Mouse (Mus musculus) spleen, adult 12 weeks (tissue): ENCODE results near the gene Syne3.

Experiments
- DNase-seq: peaks from one replicate; pipeline ENCODE4 v3.0.0; 2022; ENCODE audit warnings: low spot score

The Syne3 gene

GRCm38 (mm10) chr12:104924546-104924945 is 85.1 kb downstream of the Syne3 start:
- no peak for DNase-seq

DNA sequence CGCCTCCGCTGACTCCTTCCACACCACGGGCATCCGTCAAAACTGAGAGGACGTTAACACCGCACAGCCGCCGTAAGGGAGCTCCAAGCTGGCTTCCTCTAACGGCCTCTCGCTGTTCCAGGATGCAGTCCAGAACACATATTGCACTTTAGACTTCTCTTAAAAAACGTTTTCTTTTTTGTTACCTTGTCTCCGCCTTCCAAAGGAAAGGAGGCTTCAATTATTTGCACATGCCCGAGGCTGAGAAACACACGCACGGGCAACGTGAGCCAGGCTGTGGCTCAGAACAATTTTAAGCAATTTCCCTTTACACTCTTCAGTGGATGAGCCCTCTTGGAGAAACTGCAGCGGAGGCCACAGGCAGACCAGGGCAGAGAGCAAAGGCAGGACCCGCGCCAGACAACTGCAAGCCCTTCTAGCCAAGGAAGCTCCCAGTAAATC is 85.6 kb downstream of the Syne3 start:
- DNase-seq = no peak

DNA sequence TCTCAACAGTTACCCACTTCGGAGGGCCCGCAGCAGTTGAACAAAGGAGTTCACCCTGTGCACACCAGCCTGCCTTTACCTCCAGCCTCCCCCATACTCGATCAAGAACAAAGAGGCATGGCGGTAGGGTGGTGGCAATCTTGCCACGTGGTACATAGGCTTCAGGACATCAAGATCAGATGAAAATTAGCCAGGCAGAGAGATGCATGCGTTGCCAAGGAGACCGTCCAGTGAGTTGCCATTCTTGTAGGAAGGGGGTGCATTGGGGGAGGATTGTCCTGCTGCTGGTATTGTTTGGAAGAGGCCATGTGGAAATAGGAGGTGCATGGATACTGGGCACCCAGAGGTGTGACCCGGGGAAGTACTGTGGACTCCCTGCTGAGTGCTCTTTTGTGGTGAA is 87.0 kb downstream of the Syne3 start:
- no peak for DNase-seq

- DNase-seq = no peak
Observed at GRCm38 (mm10) chr12:104921071-104921470, 88.5 kb downstream of the Syne3 start.

- no peak for DNase-seq
Observed at GRCm38 (mm10) chr12:104919247-104919646, 90.4 kb downstream of the Syne3 start.

DNA sequence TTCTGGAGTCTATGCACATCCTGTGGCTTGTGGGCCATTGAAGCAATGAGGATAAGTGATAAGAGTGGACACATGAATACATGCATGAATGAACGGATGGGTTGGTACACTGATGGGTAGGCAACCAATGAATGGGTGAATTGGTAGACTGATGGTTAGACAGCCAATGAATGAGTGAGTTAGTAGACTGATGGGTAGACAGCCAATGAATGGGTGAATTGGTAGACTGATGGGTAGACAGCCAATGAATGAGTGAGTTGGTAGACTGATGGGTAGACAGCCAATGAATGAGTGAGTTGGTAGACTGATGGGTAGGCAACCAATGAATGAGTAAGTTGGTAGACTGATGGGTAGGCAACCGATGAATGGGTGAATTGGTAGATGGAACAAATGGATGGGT is 91.7 kb downstream of the Syne3 start:
- no peak for DNase-seq

GRCm38 (mm10) chr12:104917297-104917696 is 92.3 kb downstream of the Syne3 start:
- no peak for DNase-seq

- DNase-seq = no peak
Observed at GRCm38 (mm10) chr12:104916776-104917175, 92.8 kb downstream of the Syne3 start.

DNA sequence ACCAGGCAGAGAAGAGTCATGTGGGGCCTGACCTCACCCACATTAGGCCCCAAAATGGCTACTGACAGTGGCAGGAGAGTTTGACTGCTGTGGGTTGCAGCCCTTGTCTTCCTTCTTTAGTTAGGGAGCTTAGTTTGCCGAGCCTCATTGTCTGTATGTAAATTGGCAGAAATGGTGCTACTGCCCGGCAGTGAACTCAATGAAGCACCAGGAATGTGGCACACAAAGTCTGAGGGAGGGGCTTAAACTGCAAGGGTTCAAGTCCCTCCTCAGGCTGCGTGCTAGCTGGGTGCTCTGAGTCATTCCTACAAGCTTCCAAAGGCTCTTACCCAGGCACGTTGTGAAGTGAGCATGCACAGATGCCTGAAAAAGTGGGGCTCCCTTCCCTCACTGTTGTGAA is 93.9 kb downstream of the Syne3 start:
- no peak for DNase-seq

DNA sequence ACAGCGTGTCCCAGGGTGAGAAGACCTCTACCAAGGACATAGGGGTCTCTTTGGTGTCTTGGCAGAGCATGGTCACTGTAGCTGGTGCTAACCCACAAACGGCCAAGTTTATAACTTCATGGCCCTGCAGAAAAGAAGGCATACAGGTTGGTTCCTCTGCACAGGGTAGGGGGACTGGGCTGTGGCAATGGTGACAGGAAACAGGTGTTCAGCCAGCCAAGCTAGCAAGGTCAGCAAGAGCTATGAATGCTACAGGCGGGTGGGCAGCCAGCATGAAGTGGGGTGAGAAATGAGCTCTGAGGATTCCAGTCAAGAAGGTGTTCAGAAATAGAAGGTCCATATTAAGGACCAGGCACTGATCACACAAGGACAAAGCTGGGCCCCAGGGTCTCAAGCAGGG is 96.6 kb downstream of the Syne3 start:
- no peak for DNase-seq

GRCm38 (mm10) chr12:104912281-104912933 is 97.2 kb downstream of the Syne3 start:
- no peak for DNase-seq

DNA sequence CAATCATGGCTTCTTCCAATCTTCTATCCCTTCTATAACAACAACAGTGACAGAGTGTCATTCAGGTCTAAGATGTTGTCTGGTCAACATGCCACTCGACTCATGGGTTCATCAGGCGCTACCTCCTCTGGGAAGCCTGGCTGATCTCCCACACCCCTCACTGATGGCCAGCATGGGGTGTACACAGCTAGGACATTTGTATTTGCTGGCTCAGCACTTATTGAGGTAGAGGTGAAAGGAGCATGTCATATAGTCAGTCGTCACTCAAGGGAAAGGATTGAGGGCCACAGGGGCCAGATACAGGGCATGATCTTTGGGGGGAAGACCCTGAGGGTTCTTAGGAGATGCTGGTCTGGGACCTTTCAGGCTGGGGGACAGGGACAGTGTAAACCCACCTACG is 99.9 kb downstream of the Syne3 start:
- DNase-seq = no peak

DNA sequence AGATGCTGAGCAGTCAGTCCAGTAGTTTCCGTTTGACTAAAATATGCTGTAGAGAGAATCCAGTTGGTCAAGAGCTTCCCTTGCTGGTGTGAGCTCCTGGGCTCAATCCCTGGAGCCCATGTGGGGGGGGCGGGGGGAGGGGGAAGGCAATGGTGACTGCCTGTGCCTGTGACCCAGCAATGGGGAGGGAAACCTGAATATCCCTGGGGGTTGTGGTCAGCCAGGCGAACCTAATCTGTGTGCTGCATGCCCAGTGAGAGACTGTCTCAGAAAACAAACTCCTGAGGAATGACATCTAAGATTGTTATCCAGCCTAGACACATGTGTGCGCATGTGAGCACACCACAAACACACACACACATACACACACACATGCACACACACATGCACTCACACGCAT is 100.6 kb downstream of the Syne3 start:
- DNase-seq = no peak

DNA sequence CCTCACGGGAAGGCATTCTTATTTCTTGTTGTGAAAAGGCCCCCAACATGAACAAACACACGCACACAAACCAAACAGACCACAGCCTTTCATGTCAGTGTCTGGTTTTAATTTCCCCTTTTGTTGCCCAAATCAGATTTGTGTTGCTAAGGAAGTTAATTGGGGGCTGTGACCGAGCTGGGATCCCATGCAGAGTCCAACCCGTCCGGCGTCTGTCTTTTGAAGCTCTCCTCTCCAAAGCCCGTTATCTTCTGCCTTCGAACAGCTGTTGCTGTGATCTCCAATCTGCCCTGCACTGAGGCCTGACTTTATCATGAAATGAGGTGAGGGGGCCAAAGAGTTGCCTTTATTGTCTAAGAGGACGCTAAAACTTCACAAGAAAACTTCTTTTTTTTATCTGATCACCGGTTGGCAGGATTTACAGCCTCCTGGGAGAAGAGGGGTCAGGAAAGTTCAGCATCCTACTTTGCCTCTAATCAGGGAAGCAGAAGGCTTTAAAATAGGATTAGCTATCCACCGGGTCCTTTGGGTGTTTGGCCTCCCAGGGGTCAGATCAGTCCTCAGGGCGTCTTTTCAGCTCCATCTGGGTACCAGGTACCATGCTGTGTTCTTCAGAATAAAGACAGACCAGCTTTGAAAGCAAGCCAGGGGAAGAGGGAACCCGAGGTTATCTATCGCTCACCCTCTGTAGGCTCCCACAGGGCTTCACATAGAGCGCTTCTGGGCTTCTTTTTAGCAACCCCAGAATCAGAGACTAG is 101.4 kb downstream of the Syne3 start:
- no peak for DNase-seq

DNA sequence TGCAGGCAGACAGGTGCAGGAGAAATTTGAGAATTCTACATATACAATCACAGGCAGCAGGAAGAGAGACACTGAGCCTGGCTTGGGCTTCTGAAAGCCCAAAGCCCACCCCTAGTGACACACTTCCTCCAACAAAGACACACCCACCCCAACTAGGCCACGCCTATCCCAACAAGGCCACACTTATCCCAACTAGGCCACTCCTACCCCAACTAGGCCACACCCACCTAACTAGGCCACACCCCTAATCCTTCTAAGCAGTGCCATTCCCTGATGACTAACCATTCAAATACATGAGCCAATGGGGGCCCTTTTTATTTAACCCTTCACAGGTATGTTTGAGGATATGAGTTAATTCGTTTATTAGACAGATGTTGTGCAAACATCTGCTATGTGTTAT is 102.5 kb downstream of the Syne3 start:
- DNase-seq = no peak

DNA sequence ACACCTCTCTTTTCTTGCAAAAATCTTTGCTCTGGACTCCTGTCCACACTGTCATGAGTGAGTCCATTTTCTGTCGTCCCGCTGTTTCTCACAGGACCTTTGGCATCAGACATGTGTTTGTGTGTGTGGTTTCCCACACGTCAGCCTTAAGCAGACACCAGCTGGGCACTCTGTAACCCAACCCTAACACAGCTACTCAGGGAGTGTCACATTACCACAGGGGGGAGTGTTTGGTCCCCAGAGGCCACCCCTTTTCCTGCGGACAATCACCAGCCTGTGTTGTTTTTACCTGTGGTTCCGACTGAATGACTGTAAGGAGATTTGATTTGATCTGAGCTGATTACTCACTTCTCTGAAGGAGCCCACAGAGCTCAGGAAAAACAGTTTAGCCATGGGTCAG is 105.5 kb downstream of the Syne3 start:
- DNase-seq = peak; percentile 2

GRCm38 (mm10) chr12:104902392-104903053 is 107.1 kb downstream of the Syne3 start:
- no peak for DNase-seq

DNA sequence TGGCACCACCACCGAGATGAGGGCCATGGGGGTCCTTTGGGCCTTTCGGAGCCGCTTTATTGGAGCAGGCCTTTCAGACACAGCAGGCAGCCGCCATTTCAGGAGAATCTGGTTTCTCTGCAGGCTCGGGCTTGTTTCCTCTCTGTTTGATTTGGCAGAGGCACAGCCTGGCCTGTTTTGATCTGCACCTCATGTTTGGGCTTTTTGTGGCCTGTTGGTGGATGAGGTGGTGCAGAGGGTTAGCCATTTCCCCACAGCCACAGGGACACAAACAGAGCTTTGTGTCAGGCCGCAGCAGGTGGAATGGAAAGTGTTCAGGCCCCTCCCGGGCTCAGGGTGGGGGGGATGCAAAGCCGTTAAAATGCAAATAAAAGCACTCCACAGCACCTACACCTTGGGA is 108.3 kb downstream of the Syne3 start:
- DNase-seq = no peak

- DNase-seq = no peak
Observed at GRCm38 (mm10) chr12:104899835-104900234, 109.8 kb downstream of the Syne3 start.

- DNase-seq = no peak
Observed at GRCm38 (mm10) chr12:104899161-104899560, 110.4 kb downstream of the Syne3 start.

DNA sequence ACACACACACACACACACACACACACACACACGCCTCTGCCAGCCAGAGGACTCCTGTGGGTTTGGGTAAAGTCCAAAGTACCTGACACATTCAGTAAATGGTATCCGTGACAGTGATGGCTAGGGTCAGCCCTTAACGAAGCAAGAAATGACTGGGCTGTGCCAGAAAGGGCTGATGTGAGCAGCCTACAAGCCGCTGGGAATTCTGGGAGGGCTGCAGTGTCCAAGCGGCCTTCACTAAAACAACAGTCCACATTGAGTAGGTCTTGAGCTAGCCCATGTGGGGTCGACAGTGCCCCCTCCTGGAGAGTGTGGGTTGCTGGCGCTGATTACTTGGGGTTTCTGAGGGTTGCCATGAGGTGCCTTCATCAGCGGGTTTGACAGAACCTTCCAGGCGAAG is 110.9 kb downstream of the Syne3 start:
- DNase-seq = no peak

DNA sequence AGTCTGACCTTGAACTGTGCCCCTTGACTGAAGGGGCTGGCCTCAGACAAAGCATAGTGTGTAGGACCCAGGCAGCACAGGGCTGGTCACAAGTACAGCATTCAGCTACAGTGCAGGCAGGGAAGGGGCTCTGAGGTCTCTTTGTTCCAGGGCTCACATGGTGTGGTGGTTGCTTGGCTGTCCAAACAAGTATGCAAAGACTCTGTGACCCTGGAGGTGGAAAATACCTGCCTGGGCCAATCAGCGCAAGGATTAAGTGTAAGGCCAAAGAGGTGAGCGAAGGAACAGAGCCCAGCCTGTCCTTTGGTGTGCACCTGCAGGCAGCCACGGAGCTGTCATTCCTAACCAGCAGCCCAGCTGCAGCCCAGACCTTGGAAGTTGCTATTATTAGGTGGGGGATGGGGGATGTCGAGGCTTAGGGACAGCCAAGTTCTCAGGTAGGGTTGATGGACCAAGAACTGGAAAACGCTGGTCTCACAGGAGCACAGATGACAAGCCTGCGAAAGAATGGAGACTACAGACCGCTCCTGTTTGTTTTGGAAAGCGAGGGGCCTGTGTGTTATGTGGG is 112.5 kb downstream of the Syne3 start:
- no peak for DNase-seq

DNA sequence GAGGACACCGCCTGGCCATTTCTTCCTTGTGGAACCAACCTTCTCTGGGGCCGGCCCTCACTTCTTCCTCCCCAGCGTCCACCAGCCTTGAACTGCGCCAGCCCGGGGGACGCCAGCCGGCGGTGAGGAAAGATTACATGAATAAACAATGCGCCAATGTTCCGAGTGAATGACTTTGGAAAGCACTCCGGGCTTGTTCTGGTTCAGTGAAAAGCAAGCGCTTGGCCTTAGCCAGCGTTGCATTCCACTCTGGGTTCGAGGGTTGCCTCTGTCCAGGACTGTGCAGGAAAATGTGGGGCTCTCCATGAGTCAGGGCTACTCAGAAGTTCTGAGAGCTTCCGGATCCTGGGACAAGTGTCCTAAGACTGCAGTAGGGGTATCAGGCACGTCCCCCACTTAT is 113.0 kb downstream of the Syne3 start:
- DNase-seq = no peak
